Mouse (Mus musculus) gastrocnemius, postnatal 14 days (tissue): ENCODE results near the gene Tnks1bp1. TPM values are rescaled to one million over a fixed set of nuclear protein-coding genes. Genes with fewer than 3 reads are reported as not detected.

Experiments used
- DNase-seq: peaks from one replicate; pipeline ENCODE4 v3.0.0; 2021; ENCODE audit warnings: mixed read lengths
- intact Hi-C: fragments of 180-260 bp; cut with DNase I; formaldehyde crosslinking; loops from one replicate; pipeline ENCODE4 v1.15.1; 2025; ENCODE audit warnings: low total_unique reads
- total RNA-seq, 2 experiments: library from RNA; stranded (reverse); gene quantifications; 2 replicates each; pipeline ENCODE4 v1.2.3; 2021

Tnks1bp1 gene
- total RNA-seq, 2 experiments from 2014 or later: 47.3 to 48.5 TPM

DNA sequence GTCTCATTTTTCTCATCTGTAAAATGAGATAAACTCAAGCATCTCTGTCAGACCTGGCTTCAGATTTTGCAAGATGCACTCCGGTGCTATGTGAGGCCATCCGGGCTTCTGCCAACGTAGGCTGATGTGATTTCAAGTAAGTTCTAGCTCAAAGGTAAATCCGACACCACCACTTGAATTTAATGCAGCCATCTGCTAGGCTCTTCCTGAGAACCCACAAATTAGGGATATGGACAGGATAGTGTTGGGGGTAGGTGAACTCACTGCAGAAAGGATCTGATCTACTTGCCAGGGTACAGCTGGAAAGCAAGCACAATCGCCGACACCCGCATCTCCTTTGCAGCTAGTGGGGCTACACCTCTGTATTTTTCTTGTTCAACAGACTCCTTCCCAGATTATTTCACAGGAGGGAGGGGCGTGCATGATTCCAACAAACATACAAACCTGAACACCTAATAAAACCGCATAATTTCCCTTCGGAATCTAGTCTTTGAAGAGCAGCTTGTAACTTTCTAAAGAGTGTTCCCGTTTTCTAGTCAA lies 11.2 kb upstream of the Tnks1bp1 start:
- DNase-seq: no peak
- intact Hi-C loops: no loop called here

- intact Hi-C loops: no loop called here
- peak; percentile 90 for DNase-seq
Measured at GRCm38 (mm10) chr2:85037047-85038026, 10.5 kb upstream of the Tnks1bp1 start, which contains the start of the genes Ssrp1 and P2rx3. TSS of gene Ssrp1 (plus strand) at chr2:85037234. TSS of gene P2rx3 (minus strand) at chr2:85037462.

DNA sequence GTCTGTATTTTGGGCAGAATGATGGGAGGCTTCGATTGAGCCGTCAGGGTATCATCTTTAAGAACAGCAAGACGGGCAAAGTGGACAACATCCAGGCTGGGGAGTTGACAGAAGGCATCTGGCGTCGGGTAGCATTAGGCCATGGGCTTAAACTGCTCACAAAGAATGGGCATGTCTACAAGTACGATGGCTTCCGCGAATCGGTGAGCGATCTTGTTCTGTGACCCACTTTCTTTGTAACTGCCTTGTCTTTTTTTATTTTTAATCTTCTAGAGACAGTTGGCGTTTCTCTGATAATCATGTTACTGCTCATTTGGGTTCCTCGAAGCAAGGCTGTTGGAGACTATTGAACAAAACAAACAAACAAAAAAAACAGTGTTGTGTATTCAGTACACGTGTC lies 9.5 kb upstream of the Tnks1bp1 start:
- intact Hi-C loops: no loop called here
- DNase-seq: no peak

- intact Hi-C loops: no loop called here
- DNase-seq: no peak
Measured at GRCm38 (mm10) chr2:85043623-85044022, 4.2 kb upstream of the Tnks1bp1 start.

- DNase-seq: no peak
- intact Hi-C loops: no loop called here
Measured at GRCm38 (mm10) chr2:85046222-85046621, 1.6 kb upstream of the Tnks1bp1 start.

GRCm38 (mm10) chr2:85047081-85047480 lies 741 bp upstream of the Tnks1bp1 start:
- no peak for DNase-seq
- intact Hi-C loops: no loop called here

DNA sequence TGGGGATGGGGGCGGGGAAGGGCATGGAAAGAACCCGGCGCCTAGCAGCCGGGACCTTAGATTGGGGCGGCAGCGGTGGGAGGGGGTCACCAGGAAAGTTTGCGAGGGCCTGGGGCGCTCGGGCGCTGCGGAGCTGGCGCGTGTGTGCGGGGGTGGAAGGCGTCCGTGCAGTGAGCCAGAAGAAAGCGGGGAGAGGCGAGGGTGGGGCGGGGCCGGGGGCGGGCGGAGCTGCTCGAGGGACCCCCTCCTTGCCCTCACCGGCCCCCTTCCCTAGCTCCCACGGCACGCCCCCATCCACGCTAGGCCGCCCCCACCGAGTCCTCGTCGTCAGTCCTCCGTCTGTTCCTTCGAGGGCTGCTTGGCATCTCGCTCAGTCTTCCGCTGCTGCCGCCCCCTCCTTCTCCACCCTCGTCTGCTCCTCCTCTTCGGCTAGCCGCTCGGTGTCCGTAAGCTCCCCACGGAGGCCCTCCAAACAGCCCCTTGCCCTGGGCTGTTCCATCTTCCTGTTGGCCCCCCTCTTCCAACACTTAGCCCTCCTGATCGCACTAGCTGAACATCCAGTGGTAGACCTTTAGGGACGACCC lies 438 bp downstream of the Tnks1bp1 start:
- intact Hi-C loops: no loop called here
- DNase-seq: peak; percentile 88

- intact Hi-C loops: no loop called here
- DNase-seq: peak; percentile 42
Measured at GRCm38 (mm10) chr2:85049277-85049676, 1.5 kb downstream of the Tnks1bp1 start.

DNA sequence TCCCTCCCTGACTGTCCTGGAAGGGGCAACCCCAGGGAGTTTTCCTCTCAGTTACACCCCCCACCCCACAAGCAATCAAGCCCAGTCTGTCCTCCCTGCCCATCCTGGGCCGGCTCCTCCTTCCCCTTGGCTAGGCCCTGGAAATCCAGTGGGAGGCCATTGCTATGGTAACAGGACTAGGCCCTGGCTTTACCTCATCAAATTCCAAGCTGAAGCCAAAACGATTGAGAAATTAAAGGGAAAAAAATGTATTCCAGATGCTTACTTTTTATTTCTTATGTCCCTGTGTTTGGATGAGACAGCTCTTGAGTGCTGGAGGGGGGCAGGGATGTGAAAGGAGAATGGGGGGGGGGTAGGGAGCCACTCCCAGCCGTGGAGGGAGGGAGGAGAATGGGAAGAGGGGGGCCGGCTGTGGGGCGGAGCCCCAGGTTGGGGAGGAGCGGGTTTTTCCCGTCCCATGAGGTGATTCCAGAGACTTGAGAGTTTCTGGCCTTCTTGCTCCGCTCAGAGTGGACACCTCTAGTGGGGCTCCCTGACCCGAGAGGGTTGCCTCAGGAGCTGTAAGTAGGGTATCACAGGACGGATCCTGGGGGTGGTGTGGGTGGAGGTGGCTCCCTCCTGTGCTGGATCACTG lies 2.3 kb downstream of the Tnks1bp1 start:
- peak; percentile 82 for DNase-seq
- intact Hi-C loops: no loop called here

GRCm38 (mm10) chr2:85050746-85051145 lies 2.9 kb downstream of the Tnks1bp1 start:
- intact Hi-C loops: no loop called here
- DNase-seq: peak; percentile 42

GRCm38 (mm10) chr2:85053192-85053816 lies 5.5 kb downstream of the Tnks1bp1 start:
- intact Hi-C loops: no loop called here
- DNase-seq: no peak

DNA sequence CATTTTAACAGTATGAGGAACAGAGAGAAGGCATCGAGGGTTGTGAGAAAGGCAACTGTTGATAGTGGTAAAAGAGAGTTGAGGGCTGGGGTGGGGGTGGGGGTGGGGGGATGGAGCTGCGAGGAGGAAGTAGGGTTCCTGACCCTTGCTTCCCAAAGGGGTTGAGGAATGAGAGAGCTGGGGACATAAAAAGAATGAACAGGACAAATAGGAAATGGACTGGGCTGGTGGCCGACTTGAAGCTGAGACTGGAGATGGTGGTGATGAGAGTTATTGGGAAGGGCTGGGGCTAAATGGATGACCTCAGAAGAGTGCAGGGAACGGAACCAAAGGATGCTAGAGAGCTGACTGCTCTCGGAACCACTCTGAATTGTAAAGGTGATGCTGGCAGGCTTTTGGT lies 8.9 kb downstream of the Tnks1bp1 start:
- intact Hi-C loops: no loop called here
- no peak for DNase-seq

- intact Hi-C loops: no loop called here
- no peak for DNase-seq
Measured at GRCm38 (mm10) chr2:85059677-85060076, 11.9 kb downstream of the Tnks1bp1 start.

- intact Hi-C loops: no loop called here
- DNase-seq: peak; percentile 70
Measured at GRCm38 (mm10) chr2:85060591-85061060, 12.8 kb downstream of the Tnks1bp1 start.

DNA sequence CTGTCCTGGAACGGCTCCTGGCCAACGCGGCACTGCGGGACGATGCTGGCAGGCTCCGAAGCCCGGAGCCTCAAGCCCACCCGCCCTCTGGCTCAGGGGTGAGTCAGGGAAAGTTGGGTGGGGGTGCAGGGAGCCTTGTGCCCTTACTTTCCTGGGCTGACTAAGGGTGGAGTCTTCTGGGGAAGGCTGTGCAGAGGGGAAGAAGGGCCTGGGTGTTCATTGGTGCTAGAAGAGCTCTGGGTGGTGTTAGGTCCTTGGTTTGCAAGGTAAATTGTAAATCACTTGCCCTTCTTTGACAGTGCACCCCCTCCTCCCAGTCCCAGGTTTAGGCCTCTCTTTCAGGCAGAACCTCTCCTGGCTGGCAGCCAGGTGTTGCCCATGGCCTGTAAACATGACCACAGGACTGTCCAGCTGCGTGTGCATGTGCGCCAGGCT lies 13.3 kb downstream of the Tnks1bp1 start:
- DNase-seq: no peak
- intact Hi-C loops: no loop called here

DNA sequence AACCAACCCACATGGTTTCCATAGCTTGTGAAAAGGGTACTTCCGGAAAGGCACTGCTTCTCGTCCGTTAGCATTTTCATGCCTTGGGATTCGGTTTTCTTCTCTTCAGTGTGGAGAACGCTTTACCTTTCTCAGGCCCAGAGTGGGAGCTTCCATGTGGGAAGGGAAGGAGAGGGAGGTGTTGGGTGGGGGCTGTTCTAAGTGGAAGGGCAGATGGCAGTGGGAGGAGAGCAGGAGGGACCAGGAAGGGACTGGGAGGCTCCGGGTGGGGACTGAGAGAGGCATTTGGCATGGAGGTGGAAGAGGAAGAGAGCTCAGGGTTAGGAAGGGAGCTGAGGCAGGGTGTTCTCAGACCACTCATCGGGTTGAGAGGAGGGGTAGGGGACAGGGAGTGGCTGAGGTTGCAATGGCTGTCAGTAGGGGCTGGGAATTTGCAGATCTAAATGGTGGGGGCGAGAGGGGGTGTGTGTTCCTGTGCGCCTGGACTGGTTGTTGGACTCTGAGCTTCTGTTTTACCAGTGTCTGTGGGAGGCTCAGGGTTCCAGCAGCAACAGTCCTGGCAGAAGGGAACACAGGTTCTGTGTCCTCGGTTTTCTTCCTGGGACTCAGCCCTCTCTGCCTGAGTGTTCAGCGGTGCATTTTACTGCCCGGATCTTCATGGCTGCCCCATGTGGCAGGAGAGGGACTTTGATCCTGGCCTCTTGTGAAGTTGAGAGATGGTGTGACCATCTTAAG lies 17.5 kb downstream of the Tnks1bp1 start:
- no peak for DNase-seq
- intact Hi-C loops: no loop called here

DNA sequence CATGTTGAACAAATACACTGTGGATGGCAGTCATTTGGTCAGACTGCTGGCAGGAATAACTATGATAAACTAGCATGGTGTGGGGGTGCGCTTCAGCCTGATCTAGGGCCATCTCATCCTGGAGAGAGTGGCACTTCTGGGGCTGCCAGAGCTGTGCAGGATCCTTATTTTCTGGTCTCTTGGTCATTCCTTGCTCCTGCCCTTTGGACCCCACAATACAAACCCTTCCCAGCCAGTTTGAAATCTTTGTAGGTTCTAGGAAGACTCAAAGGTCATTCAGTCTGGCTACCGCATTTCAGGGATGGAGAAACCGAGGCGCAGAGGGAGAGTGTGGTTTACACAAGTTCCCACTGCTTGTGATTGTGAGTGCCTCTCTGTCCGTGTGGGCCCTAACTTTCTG lies 19.1 kb downstream of the Tnks1bp1 start:
- DNase-seq: no peak
- intact Hi-C loops: no loop called here

DNA sequence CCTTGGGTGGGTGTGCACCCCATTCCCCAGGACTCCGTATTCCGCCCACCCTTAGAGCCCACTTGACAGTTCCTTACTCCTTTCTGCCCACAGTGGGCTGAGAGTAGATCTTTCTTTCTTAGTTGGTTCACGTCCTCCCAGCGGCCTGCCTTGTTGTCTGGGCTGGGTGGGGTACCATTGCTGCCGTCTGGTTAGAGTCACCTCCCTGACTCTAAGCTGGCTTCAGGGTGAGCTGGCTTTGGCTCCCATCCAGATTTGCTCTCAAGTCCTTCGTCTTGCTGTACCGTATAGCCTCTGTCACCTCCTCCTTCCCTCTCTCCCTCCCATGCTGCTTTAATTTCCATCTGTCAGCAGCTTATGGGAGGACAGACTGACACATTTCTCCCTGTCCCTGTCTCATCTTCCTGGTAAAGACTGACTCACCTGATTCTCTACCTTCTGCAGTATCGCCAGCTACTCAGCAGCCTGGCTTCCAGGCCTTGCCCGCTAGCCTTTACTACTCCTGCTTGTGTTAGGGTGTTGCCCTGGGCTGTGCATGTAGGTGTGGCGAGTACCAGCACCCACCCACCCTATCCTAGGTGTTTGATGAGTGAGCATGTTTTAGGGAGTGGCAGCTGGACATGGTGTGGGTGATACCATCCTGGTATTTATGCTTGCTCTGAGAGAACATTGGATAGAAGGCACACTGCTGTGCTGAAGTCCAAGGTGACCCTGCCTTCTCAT lies 20.2 kb downstream of the Tnks1bp1 start:
- no peak for DNase-seq
- intact Hi-C loops: no loop called here
